Mouse (Mus musculus) brown adipose tissue, adult 24 weeks (tissue): ENCODE measurements at regions not wholly inside any gene's neighbourhood (a gene's known extent, or its start where the extent isn't known, plus 50 kb on each side); places are given as distances from the start of the nearest gene placed in this dataset.

ENCODE experiments used
- H3K27ac ChIP-seq: fragments of 200-500 bp; replicated peaks from 2 replicates; pipeline ENCODE4 v1.5.1; 2012; ENCODE audit warnings: low read depth, mild to moderate bottlenecking, low read length
- H3K4me1 ChIP-seq: fragments of 200-500 bp; 2 replicates; pipeline ENCODE4 v1.6.1; 2012; ENCODE audit warnings: low read length, mixed read lengths; ENCODE audit not compliant: control insufficient read depth, insufficient read depth, insufficient read length
- H3K4me3 ChIP-seq: fragments of 200-500 bp; 2 replicates; pipeline ENCODE4 v1.5.1; 2012; ENCODE audit warnings: low read depth, mild to moderate bottlenecking, low read length, moderate library complexity; ENCODE audit not compliant: insufficient read depth

GRCm38 (mm10) chr13:101625922-101626321 lies 142.1 kb downstream of the Pik3r1 start:
- Histone ChIP-seq H3K27ac (no peak overlapping the region), H3K4me3 (no peak overlapping the region), H3K4me1 (no peaks in the 10 kb centered on the region; the same call in 1 of the 2 replicates)

GRCm38 (mm10) chr13:101624179-101624581 lies 143.8 kb downstream of the Pik3r1 start:
- Histone ChIP-seq H3K27ac (no peak overlapping the region), H3K4me1 (no peaks in the 10 kb centered on the region; the same call in 1 of the 2 replicates), H3K4me3 (no peak overlapping the region)

- H3K27ac ChIP-seq = no peak overlapping the region
- H3K4me1 ChIP-seq = no peaks in the 10 kb centered on the region; the same call in 1 of the 2 replicates
- no peak overlapping the region for H3K4me3 ChIP-seq
Observed at GRCm38 (mm10) chr13:101622649-101623048, 145.4 kb downstream of the Pik3r1 start.

- H3K4me1 ChIP-seq = no peaks in the 10 kb centered on the region; the same call in 1 of the 2 replicates
- H3K4me3 ChIP-seq = no peak overlapping the region
- no peak overlapping the region for H3K27ac ChIP-seq
Observed at GRCm38 (mm10) chr13:101620660-101621059, 147.4 kb downstream of the Pik3r1 start.

- Histone ChIP-seq H3K27ac (no peak overlapping the region), H3K4me1 (no peaks in the 10 kb centered on the region), H3K4me3 (no peak overlapping the region)
Observed at GRCm38 (mm10) chr13:101619154-101619553, 148.9 kb downstream of the Pik3r1 start.

- Histone ChIP-seq H3K4me1 (peaks cover 2% of the 10 kb centered on the region), H3K27ac (peak overlapping the region; percentile 60; the same call in 1 of the 2 replicates), H3K4me3 (no peak overlapping the region)
Observed at GRCm38 (mm10) chr13:101612786-101613185, 155.2 kb downstream of the Pik3r1 start.

GRCm38 (mm10) chr13:101611725-101612124 lies 156.3 kb downstream of the Pik3r1 start:
- H3K4me3 ChIP-seq = no peak overlapping the region
- H3K4me1 ChIP-seq = peaks cover 6% of the 10 kb centered on the region
- no peak overlapping the region for H3K27ac ChIP-seq

- H3K27ac ChIP-seq = no peak overlapping the region
- H3K4me1 ChIP-seq = peaks cover 8% of the 10 kb centered on the region
- no peak overlapping the region for H3K4me3 ChIP-seq
Observed at GRCm38 (mm10) chr13:101606184-101606730, 161.8 kb downstream of the Pik3r1 start.

- H3K27ac ChIP-seq = no peak overlapping the region
- no peak overlapping the region for H3K4me3 ChIP-seq
- H3K4me1 ChIP-seq = peaks cover 8% of the 10 kb centered on the region
Observed at GRCm38 (mm10) chr13:101605685-101606084, 162.3 kb downstream of the Pik3r1 start.

- H3K27ac ChIP-seq = no peak overlapping the region
- peaks cover 8% of the 10 kb centered on the region for H3K4me1 ChIP-seq
- no peak overlapping the region for H3K4me3 ChIP-seq
Observed at GRCm38 (mm10) chr13:101605051-101605450, 163.0 kb downstream of the Pik3r1 start.

GRCm38 (mm10) chr13:101598126-101598485 lies 169.9 kb downstream of the Pik3r1 start:
- Histone ChIP-seq H3K27ac (peak overlapping the region; percentile 48; the same call in 1 of the 2 replicates), H3K4me1 (peaks cover 10% of the 10 kb centered on the region), H3K4me3 (no peak overlapping the region)

- Histone ChIP-seq H3K4me1 (peaks cover 11% of the 10 kb centered on the region), H3K27ac (peak overlapping the region; percentile 48), H3K4me3 (no peak overlapping the region)
Observed at GRCm38 (mm10) chr13:101597243-101598125, 170.5 kb downstream of the Pik3r1 start.

GRCm38 (mm10) chr13:101594511-101595175 lies 173.4 kb downstream of the Pik3r1 start:
- no peak overlapping the region for H3K4me3 ChIP-seq
- no peak overlapping the region for H3K27ac ChIP-seq

GRCm38 (mm10) chr13:101592355-101592754 lies 175.7 kb downstream of the Pik3r1 start:
- peak overlapping the region; percentile 88 for H3K27ac ChIP-seq
- H3K4me3 ChIP-seq = no peak overlapping the region
- H3K4me1 ChIP-seq = peaks cover 6% of the 10 kb centered on the region

More at GRCm38 (mm10) chr13:101594511-101595175, 173.4 kb downstream of the Pik3r1 start:
- peaks cover 13% of the 10 kb centered on the region for H3K4me1 ChIP-seq

- Histone ChIP-seq H3K27ac (no peak overlapping the region), H3K4me3 (no peak overlapping the region), H3K4me1 (peaks cover 2% of the 10 kb centered on the region; the same call in 1 of the 2 replicates)
Observed at GRCm38 (mm10) chr13:101588905-101589304, 179.1 kb downstream of the Pik3r1 start.
